Mouse (Mus musculus): ENCODE data around the gene Sap30. TPM values are rescaled to one million over a fixed set of nuclear protein-coding genes. Genes with fewer than 3 reads are reported as not detected.
"Not testable (repeated sequence)": the region's sequence is repeated elsewhere in the genome, so short reads cannot be mapped to it uniquely, and the experiment has no call there.

Sap30 gene
- 38.6 and 46.9 TPM in 2 replicates for total RNA-seq (2017)

GRCm38 (mm10) chr8:57487441-57488155, at the start of gene Sap30:
Gene Sap30 (minus strand): TSS chr8:57487860.
- ATAC-seq (ENCODE audit: extremely low read depth, insufficient number of reproducible peaks, low FRiP score, poor library complexity, severe bottlenecking): peak; percentile 96

- ATAC-seq (ENCODE audit: extremely low read depth, insufficient number of reproducible peaks, low FRiP score, poor library complexity, severe bottlenecking): no peak
These were observed 48.5 kb upstream of the Sap30 start for GRCm38 (mm10) chr8:57536167-57536566.

- ATAC-seq (ENCODE audit: extremely low read depth, insufficient number of reproducible peaks, low FRiP score, poor library complexity, severe bottlenecking): no peak
These were observed 46.8 kb upstream of the Sap30 start for GRCm38 (mm10) chr8:57534495-57534894.

- ATAC-seq (ENCODE audit: extremely low read depth, insufficient number of reproducible peaks, low FRiP score, poor library complexity, severe bottlenecking): no peak
These were observed 45.4 kb upstream of the Sap30 start for GRCm38 (mm10) chr8:57533106-57533505.

- ATAC-seq (ENCODE audit: extremely low read depth, insufficient number of reproducible peaks, low FRiP score, poor library complexity, severe bottlenecking): no peak
These were observed 44.6 kb upstream of the Sap30 start for GRCm38 (mm10) chr8:57532223-57532622.

- peak; percentile 96 for ATAC-seq (ENCODE audit: extremely low read depth, insufficient number of reproducible peaks, low FRiP score, poor library complexity, severe bottlenecking)
These were observed 43.1 kb upstream of the Sap30 start for GRCm38 (mm10) chr8:57530666-57531349.

GRCm38 (mm10) chr8:57530238-57530637, 42.6 kb upstream of the Sap30 start:
- no peak for ATAC-seq (ENCODE audit: extremely low read depth, insufficient number of reproducible peaks, low FRiP score, poor library complexity, severe bottlenecking)

GRCm38 (mm10) chr8:57528036-57528435, 40.4 kb upstream of the Sap30 start:
- no peak for ATAC-seq (ENCODE audit: extremely low read depth, insufficient number of reproducible peaks, low FRiP score, poor library complexity, severe bottlenecking)

GRCm38 (mm10) chr8:57520186-57520786, 32.6 kb upstream of the Sap30 start:
- ATAC-seq (ENCODE audit: extremely low read depth, insufficient number of reproducible peaks, low FRiP score, poor library complexity, severe bottlenecking): no peak

- ATAC-seq (ENCODE audit: extremely low read depth, insufficient number of reproducible peaks, low FRiP score, poor library complexity, severe bottlenecking): no peak
These were observed 30.1 kb upstream of the Sap30 start for GRCm38 (mm10) chr8:57517723-57518122.

- not testable (repeated sequence) for ATAC-seq (ENCODE audit: extremely low read depth, insufficient number of reproducible peaks, low FRiP score, poor library complexity, severe bottlenecking)
These were observed 29.0 kb upstream of the Sap30 start for GRCm38 (mm10) chr8:57516685-57517084.

GRCm38 (mm10) chr8:57513178-57513661, 25.6 kb upstream of the Sap30 start:
- not testable (repeated sequence) for ATAC-seq (ENCODE audit: extremely low read depth, insufficient number of reproducible peaks, low FRiP score, poor library complexity, severe bottlenecking)

- no peak for ATAC-seq (ENCODE audit: extremely low read depth, insufficient number of reproducible peaks, low FRiP score, poor library complexity, severe bottlenecking)
These were observed 24.7 kb upstream of the Sap30 start for GRCm38 (mm10) chr8:57512141-57513056.

- peak; percentile 97 for ATAC-seq (ENCODE audit: extremely low read depth, insufficient number of reproducible peaks, low FRiP score, poor library complexity, severe bottlenecking)
These were observed 23.9 kb upstream of the Sap30 start, which contains the start of gene Hmgb2 for GRCm38 (mm10) chr8:57511316-57512118. Gene Hmgb2 (plus strand): TSS chr8:57511907.

GRCm38 (mm10) chr8:57510791-57511315, 23.2 kb upstream of the Sap30 start:
- no peak for ATAC-seq (ENCODE audit: extremely low read depth, insufficient number of reproducible peaks, low FRiP score, poor library complexity, severe bottlenecking)

GRCm38 (mm10) chr8:57508657-57509056, 21.0 kb upstream of the Sap30 start:
- no peak for ATAC-seq (ENCODE audit: extremely low read depth, insufficient number of reproducible peaks, low FRiP score, poor library complexity, severe bottlenecking)

GRCm38 (mm10) chr8:57507556-57508063, 19.9 kb upstream of the Sap30 start:
- ATAC-seq (ENCODE audit: extremely low read depth, insufficient number of reproducible peaks, low FRiP score, poor library complexity, severe bottlenecking): no peak

- not testable (repeated sequence) for ATAC-seq (ENCODE audit: extremely low read depth, insufficient number of reproducible peaks, low FRiP score, poor library complexity, severe bottlenecking)
These were observed 17.8 kb upstream of the Sap30 start for GRCm38 (mm10) chr8:57505500-57505899.
